Mouse (Mus musculus) layer of hippocampus, adult 6 months (tissue): ENCODE data around the gene Tmem198b. TPM values are rescaled to one million over a fixed set of nuclear protein-coding genes. Genes with fewer than 3 reads are reported as not detected.

ENCODE experiments used
- long read RNA-seq, 2 experiments: library from polyadenylated mRNA; unstranded; transcript quantifications; one replicate each; pipeline ENCODE4 v2.0.0; 2019 to 2020
- polyA plus RNA-seq: library from polyadenylated mRNA; unstranded; fragments of <200 nt; fragmentation: Nextera tagmentation; gene quantifications from 2 replicates; pipeline ENCODE4 v1.2.3, GENCODE M21; 2021

Gene Tmem198b
- 4.6 and 4.7 TPM in 2 replicates for polyA plus RNA-seq
- long read RNA-seq, experiment 1, partial matches to known transcripts = 0 of 4 reads
- long read RNA-seq, experiment 1, other reads (novel, unspliced or antisense) = 2 of 4 reads
- long read RNA-seq, experiment 2, transcript Tmem198b-201 (5 exons, 2,335 nt) = major isoform, 20 of 39 reads
- long read RNA-seq, experiment 2, partial matches to known transcripts = 2 of 39 reads
- long read RNA-seq, experiment 2, other reads (novel, unspliced or antisense) = 14 of 39 reads

DNA sequence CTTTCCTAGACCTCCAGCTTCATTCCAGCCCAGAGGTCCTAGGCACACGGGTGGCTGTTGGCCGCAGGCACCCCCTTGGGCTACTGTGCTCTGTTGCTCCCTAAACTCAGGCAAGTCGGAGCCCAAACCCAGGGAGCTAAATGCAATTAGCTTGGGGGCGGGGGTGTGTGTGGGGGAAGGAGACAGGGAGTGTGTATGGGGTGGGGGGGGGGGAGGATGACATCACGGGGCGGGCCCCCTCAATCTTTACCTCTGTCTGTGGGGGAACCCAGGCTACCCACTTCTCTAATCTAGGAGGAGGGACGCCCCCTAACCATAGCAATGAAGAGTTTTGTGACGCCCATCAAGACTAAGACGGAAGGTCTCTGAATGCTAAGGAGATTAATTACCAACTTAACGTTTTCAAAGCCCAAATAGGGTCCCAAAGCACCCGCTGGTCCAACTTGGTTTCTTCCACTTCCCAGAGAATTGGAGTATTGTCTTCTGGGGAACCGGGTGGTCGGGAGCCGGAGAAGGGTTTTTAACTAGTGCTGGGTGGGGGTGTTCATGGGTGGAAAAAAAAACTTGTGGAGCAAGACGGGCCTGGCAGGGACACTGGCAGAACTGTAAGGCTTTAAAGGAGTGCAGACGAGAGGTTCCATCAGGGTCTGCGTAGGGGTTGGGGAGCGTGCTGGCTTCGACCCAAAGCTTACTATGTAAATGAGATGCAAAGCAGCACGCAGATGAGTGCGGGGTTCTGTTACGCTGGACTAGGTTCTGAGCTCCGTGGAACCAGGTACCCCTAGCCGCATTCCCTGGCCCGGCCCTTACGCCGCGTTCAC is at the start of gene Tmem198b:
Gene Tmem198b, minus strand, starts transcription at position 100 of the 821 bp plus-strand sequence.

DNA sequence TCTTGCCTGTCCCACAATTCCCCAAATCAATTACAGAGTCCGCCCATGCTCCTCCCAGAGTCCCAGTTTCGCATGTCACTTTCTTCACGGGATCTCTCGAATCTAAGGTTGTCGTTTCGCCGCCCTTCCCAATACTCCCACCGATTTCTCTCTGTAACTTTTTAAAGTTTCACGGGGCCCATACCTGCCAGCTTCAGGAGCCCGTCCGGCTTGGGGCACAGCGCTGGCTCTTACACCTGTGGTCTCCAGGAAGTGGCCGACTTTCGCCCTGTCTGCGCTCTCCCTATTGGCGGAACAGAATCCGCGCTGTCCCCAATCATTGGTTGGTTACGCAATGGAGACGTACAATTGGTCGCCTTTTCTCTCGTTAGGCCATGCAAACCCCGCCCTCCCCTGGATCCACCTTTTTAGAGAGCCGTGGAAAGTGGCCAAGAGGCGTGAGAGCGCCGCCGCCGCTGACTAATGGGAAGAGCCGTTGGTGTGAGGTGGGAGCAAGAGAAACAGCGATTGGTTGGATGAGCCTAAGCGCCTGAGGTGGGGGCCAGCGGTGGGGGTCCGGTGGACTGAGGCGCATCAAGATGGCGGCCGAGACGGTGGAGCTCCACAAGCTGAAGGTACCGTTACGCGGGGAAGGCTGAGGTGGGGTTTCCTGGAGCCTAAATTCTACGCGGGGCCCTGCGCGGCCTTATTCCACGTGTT is 17.3 kb upstream of the Tmem198b start, which contains the start of gene Ormdl2:
Gene Ormdl2, minus strand, starts transcription at position 288 of the 699 bp plus-strand sequence.

DNA sequence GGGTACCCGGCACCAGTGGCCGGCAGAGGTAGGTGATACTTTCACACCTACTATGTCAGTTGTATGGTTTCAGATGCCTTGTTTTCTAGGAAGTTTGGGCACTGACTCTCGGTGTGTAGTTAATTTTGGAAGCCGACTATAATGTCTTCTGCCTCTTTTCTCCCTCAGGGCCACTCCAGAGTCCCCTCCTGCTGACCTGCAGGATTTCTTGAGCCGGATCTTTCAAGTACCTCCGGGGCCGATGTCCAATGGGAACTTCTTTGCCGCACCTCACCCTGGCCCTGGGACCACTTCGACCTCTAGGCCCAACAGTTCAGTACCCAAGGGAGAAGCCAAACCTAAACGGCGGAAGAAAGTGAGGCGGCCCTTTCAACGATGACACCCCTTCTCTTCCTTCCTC is 12.9 kb upstream of the Tmem198b start, which contains the start of gene Sarnp:
Gene Sarnp, plus strand, starts transcription at position 301 of the 400 bp plus-strand sequence.

DNA sequence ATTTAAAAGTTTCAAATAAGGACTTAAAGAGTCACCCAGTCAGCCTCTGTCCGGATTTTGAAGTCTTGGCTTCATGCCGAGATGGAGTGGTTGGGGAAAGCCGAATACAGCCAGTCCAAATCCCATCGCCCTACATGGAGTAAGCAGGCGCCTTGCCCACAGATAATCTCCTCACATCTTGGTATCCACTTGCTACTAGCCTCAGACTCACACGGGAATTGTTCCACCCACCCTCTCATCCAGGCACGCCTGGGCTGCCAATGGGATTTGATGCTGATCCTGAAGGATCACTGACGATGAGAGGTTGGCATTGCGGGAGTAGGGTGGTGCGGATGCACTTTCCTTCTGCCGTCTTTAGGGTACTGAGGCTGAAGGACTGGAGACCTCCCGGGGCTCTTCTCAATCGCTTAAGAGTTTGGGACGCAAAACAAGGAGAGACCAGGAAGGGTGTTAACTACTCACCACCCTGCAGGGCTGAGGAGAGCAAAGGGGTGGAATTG is 349 bp downstream of the Tmem198b start, which contains the start of gene Dnajc14:
Gene Dnajc14, plus strand, starts transcription at position 292 of the 500 bp plus-strand sequence.

DNA sequence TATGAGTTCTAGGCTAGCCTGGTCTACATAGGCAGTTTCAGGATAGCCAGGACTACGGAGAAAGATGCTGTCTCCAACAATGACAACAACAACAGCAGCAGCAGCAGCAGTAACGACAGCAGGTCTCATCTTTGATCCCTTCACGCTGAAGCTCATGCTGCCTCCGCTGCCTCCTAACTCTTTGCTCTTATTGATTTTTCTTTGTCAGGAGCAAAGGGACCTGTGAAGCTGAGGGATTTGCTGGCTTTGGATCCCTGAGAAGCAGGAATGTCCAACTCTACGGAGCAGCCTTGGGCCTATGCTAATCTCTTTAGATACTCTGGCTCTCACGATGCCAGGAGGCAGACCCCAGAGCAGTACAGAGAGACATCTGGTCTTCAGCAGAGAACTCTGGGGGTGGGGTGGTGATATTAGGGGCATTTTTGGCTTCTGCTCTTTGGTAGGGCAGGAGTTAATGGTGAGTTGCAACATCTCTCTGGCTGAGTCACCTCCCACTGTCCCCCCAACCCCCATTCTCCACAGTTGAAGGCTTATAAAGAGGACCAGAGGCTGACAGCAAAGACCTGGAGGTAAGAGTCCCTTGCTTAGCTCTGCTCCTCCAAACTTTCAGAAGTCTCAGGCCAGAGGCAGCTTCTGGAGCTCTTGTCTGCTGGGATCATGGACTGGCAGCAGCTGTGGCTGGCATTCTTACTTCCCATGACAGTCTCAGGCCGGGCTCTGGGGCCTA is 13.6 kb downstream of the Tmem198b start, which contains the start of gene Mmp19:
Gene Mmp19, plus strand, starts transcription at position 513 of the 727 bp plus-strand sequence.

Other genes starting within 250 kb of the Tmem198b start
- 50.7 TPM in 2 replicates for gene Pa2g4, start 238.4 kb downstream of the Tmem198b start, polyA plus RNA-seq
- 1.3 and 1.5 TPM in 2 replicates for gene Erbb3, start 214.7 kb downstream of the Tmem198b start, polyA plus RNA-seq
- 1,260 and 1,337 TPM in 2 replicates for gene Rps26, start 177.6 kb downstream of the Tmem198b start, polyA plus RNA-seq
- 3.5 and 4.4 TPM in 2 replicates for gene Ikzf4, start 158.4 kb downstream of the Tmem198b start, polyA plus RNA-seq
- 9.6 and 10.0 TPM in 2 replicates for gene Suox, start 130.3 kb downstream of the Tmem198b start, polyA plus RNA-seq
- gene Rab5b, start 108.1 kb downstream of the Tmem198b start, polyA plus RNA-seq = 50.2 and 54.3 TPM in 2 replicates
- 0.64 and 0.75 TPM in 2 replicates for gene Pmel, start 100.2 kb downstream of the Tmem198b start, polyA plus RNA-seq
- 1.2 and 1.5 TPM in 2 replicates for gene Cdk2, start 99.3 kb downstream of the Tmem198b start, polyA plus RNA-seq
- 5.3 TPM in 2 replicates for gene Dgka, start 59.5 kb downstream of the Tmem198b start, polyA plus RNA-seq
- 6.5 and 6.7 TPM in 2 replicates for gene Pym1, start 56.5 kb downstream of the Tmem198b start, polyA plus RNA-seq
- 0.11 and 0.31 TPM in 2 replicates for gene Mmp19, start 13.5 kb downstream of the Tmem198b start, polyA plus RNA-seq
- gene Dnajc14, start 308 bp downstream of the Tmem198b start, polyA plus RNA-seq = 14.7 and 15.1 TPM in 2 replicates
- 132 and 144 TPM in 2 replicates for gene Sarnp, start 13.0 kb upstream of the Tmem198b start, polyA plus RNA-seq
- 22.3 and 35.3 TPM in 2 replicates for gene Ormdl2, start 17.3 kb upstream of the Tmem198b start, polyA plus RNA-seq
- 6.8 and 7.9 TPM in 2 replicates for gene Gdf11, start 87.3 kb upstream of the Tmem198b start, polyA plus RNA-seq
- 190 and 257 TPM in 2 replicates for gene Cd63, start 96.6 kb upstream of the Tmem198b start, polyA plus RNA-seq
- 10.0 and 83.5 TPM in 2 replicates for gene Rdh5, start 118.5 kb upstream of the Tmem198b start, polyA plus RNA-seq
- gene Bloc1s1, start 119.7 kb upstream of the Tmem198b start, polyA plus RNA-seq = 356 and 436 TPM in 2 replicates
- 3.7 and 4.6 TPM in 2 replicates for gene Itga7, start 129.4 kb upstream of the Tmem198b start, polyA plus RNA-seq
- gene Mettl7b, start 156.6 kb upstream of the Tmem198b start, polyA plus RNA-seq = not detected in 2 replicates
- gene Olfr9, start 185.1 kb upstream of the Tmem198b start, polyA plus RNA-seq = not detected in 2 replicates
- gene Olfr763, start 206.4 kb upstream of the Tmem198b start, polyA plus RNA-seq = not detected in 2 replicates
- gene Olfr764-ps1, start 235.5 kb upstream of the Tmem198b start, polyA plus RNA-seq = not detected in 2 replicates
- not detected in 2 replicates for gene Olfr765, start 245.6 kb upstream of the Tmem198b start, polyA plus RNA-seq